Mouse (Mus musculus): Measurements from ENCODE around the gene Tnnc2. TPM values are rescaled to one million over a fixed set of nuclear protein-coding genes. Genes with fewer than 3 reads are reported as not detected.
"Not testable (repeated sequence)": the region's sequence is repeated elsewhere in the genome, so short reads cannot be mapped to it uniquely, and the experiment has no call there.

The Tnnc2 gene
- total RNA-seq (2021) = 1.0 TPM in 1 of 2 replicates, not detected in the other
- long read RNA-seq, experiment 1, transcript Tnnc2-201 (6 exons, 700 nt) = major isoform, 5 of 5 reads
- long read RNA-seq, experiment 1, partial matches to known transcripts = 0 of 5 reads
- long read RNA-seq, experiment 1, other reads (novel, unspliced or antisense) = 0 of 5 reads
- long read RNA-seq, experiment 2 = 0 reads

GRCm38 (mm10) chr2:164779481-164780086, at the start of gene Tnnc2:
Gene Tnnc2 (minus strand): TSS chr2:164779967.
- DNase-seq = no peak

GRCm38 (mm10) chr2:164829090-164829489, 49.3 kb upstream of the Tnnc2 start:
- no peak for DNase-seq

- no peak for DNase-seq
These were observed 48.7 kb upstream of the Tnnc2 start, which contains the start of gene Spata25 for GRCm38 (mm10) chr2:164828437-164828836. Gene Spata25 (minus strand): TSS chr2:164828537.

GRCm38 (mm10) chr2:164827146-164827850, 47.5 kb upstream of the Tnnc2 start:
- no peak for DNase-seq

- DNase-seq = no peak
These were observed 45.8 kb upstream of the Tnnc2 start for GRCm38 (mm10) chr2:164825521-164825920.

GRCm38 (mm10) chr2:164823969-164824368, 44.2 kb upstream of the Tnnc2 start:
- DNase-seq = no peak

- peak; percentile 30 for DNase-seq
These were observed 43.4 kb upstream of the Tnnc2 start for GRCm38 (mm10) chr2:164823181-164823585.

- peak; percentile 100 for DNase-seq
These were observed 42.9 kb upstream of the Tnnc2 start, which contains the start of gene Zswim1 for GRCm38 (mm10) chr2:164822636-164823165. Gene Zswim1 (plus strand): TSS chr2:164822686.

- no peak for DNase-seq
These were observed 41.3 kb upstream of the Tnnc2 start for GRCm38 (mm10) chr2:164821060-164821459.

- DNase-seq = no peak
These were observed 37.9 kb upstream of the Tnnc2 start for GRCm38 (mm10) chr2:164817703-164818102.

GRCm38 (mm10) chr2:164817206-164817605, 37.4 kb upstream of the Tnnc2 start:
- DNase-seq = no peak

- DNase-seq = no peak
These were observed 36.1 kb upstream of the Tnnc2 start for GRCm38 (mm10) chr2:164815821-164816220.

- DNase-seq = no peak
These were observed 35.6 kb upstream of the Tnnc2 start for GRCm38 (mm10) chr2:164815348-164815747.

GRCm38 (mm10) chr2:164813557-164813956, 33.8 kb upstream of the Tnnc2 start:
- no peak for DNase-seq

GRCm38 (mm10) chr2:164806614-164807013, 26.8 kb upstream of the Tnnc2 start:
- DNase-seq = no peak

GRCm38 (mm10) chr2:164805332-164805718, 25.6 kb upstream of the Tnnc2 start:
- no peak for DNase-seq

GRCm38 (mm10) chr2:164804533-164805331, 25.0 kb upstream of the Tnnc2 start, which contains the start of the genes Acot8 and Zswim3:
Gene Acot8 (minus strand): TSS chr2:164804882.
Gene Zswim3 (plus strand): TSS chr2:164805098.
- DNase-seq = peak; percentile 98

GRCm38 (mm10) chr2:164803921-164804313, 24.1 kb upstream of the Tnnc2 start:
- no peak for DNase-seq

- DNase-seq = no peak
These were observed 23.6 kb upstream of the Tnnc2 start for GRCm38 (mm10) chr2:164803201-164803920.

GRCm38 (mm10) chr2:164800252-164801004, 20.7 kb upstream of the Tnnc2 start:
- DNase-seq = no peak

- DNase-seq = not testable (repeated sequence)
These were observed 18.8 kb upstream of the Tnnc2 start for GRCm38 (mm10) chr2:164798554-164798953.
